Mouse (Mus musculus) liver, embryonic 14.5 days (tissue): ENCODE measurements around the gene Smim1. TPM values are rescaled to one million over a fixed set of nuclear protein-coding genes. Genes with fewer than 3 reads are reported as not detected.

ENCODE experiments used
- ATAC-seq: fragments of 200-750 bp; cut with Nextera tagmentation; 2 replicates; pipeline ENCODE4 v1.8.0; 2017; ENCODE audit warnings: moderate number of reproducible peaks, mild to moderate bottlenecking, moderate library complexity; ENCODE audit not compliant: insufficient read depth
- DNase-seq, 3 experiments: peaks; one replicate each; pipeline ENCODE4 v3.0.0-alpha.2; 2012 to 2013; ENCODE audit warnings: low read depth in 3 of 3, low spot score in 3 of 3
- H3K27ac ChIP-seq: fragments of 300-500 bp; sonication (generic); 2 replicates; pipeline ENCODE4 v1.5.1; 2014; ENCODE audit warnings: moderate library complexity, mild to moderate bottlenecking, control low read depth, inconsistent platforms
- H3K27me3 ChIP-seq: fragments of 300-500 bp; sonication (generic); 2 replicates; pipeline ENCODE4 v1.6.1; 2014; ENCODE audit warnings: mild to moderate bottlenecking, low read length, moderate library complexity; ENCODE audit not compliant: control insufficient read depth, insufficient read depth
- H3K36me3 ChIP-seq: fragments of 300-500 bp; sonication (generic); replicated peaks from 2 replicates; pipeline ENCODE4 v1.6.1; 2014; ENCODE audit warnings: low read depth; ENCODE audit not compliant: control insufficient read depth, insufficient read depth
- H3K4me1 ChIP-seq, 2 experiments: fragments of 200-500 bp in 1 of 2; fragments of 300-500 bp in 1 of 2; sonication (generic) in 1 of 2; replicated peaks; 2 replicates each; pipeline ENCODE4 v1.6.1; 2012 to 2014; ENCODE audit warnings: antibody characterized with exemption in 1 of 2, inconsistent platforms in 1 of 2, low read length in 1 of 2; ENCODE audit not compliant: control insufficient read depth in 2 of 2, insufficient read depth in 2 of 2
- H3K4me2 ChIP-seq: fragments of 300-500 bp; sonication (generic); 2 replicates; pipeline ENCODE4 v1.6.1; 2014; ENCODE audit warnings: low read depth, mild to moderate bottlenecking, control low read depth, moderate library complexity
- H3K4me3 ChIP-seq, 2 experiments: fragments of 200-500 bp in 1 of 2; fragments of 300-500 bp in 1 of 2; sonication (generic) in 1 of 2; 2 replicates each; pipeline ENCODE4 v1.5.1; 2012 to 2014; ENCODE audit warnings: low read depth in 2 of 2, low read length in 2 of 2, mild to moderate bottlenecking in 2 of 2, control low read depth in 1 of 2, inconsistent platforms in 1 of 2, moderate library complexity in 1 of 2; ENCODE audit not compliant: insufficient read depth in 1 of 2
- H3K9ac ChIP-seq: fragments of 300-500 bp; sonication (generic); replicated peaks from 2 replicates; pipeline ENCODE4 v1.6.1; 2014; ENCODE audit warnings: mild to moderate bottlenecking, control low read depth, moderate library complexity
- H3K9me3 ChIP-seq: fragments of 300-500 bp; sonication (generic); 2 replicates; pipeline ENCODE4 v1.6.1; 2016; ENCODE audit warnings: low read length, mixed read lengths; ENCODE audit not compliant: control insufficient read depth
- CTCF ChIP-seq: IDR thresholded peaks from 2 replicates; pipeline ENCODE4 v1.5.1; 2016; ENCODE audit warnings: antibody characterized with exemption, low read depth, control low read depth
- EP300 ChIP-seq: IDR thresholded peaks from 2 replicates; pipeline ENCODE4 v1.6.1; 2016; ENCODE audit warnings: antibody characterized with exemption, low read depth
- WGBS: fragments of 180-500 bp; shearing (Covaris S2); extraction: QIAGEN DNeasy Blood & Tissue Kit; methylation state at CpG from one replicate; pipeline ENCODE4 v1.1.7; 2014; ENCODE audit not compliant: insufficient replicate concordance; 5-methylcytosine and 5-hydroxymethylcytosine counted together
- polyA plus RNA-seq, 2 experiments: library from polyadenylated mRNA; depleted of rRNA in 1 of 2; stranded (reverse) in 1 of 2; unstranded in 1 of 2; fragments of >200 nt; fragmentation: Nextera tagmentation in 1 of 2; extraction: Ambion mirVana in 1 of 2; gene quantifications; 2 replicates each; pipeline versions ENCODE4 v1.2.1 to v1.2.3; 2012 to 2014

Smim1 gene
- polyA plus RNA-seq, 2 experiments: 224 to 446 TPM

- no peak for DNase-seq
- no peak for TF ChIP-seq EP300
- no peak for TF ChIP-seq CTCF
- no peak overlapping the region for H3K27ac ChIP-seq
- 70% methylated on average over 5 of the region's 5 CpGs for WGBS
- H3K9ac ChIP-seq: no peak overlapping the region
- no peak for ATAC-seq
- H3K4me1 ChIP-seq: no peaks in the 10 kb centered on the region
- H3K27me3 ChIP-seq: no peaks in the 10 kb centered on the region
- no peaks in the 10 kb centered on the region for H3K9me3 ChIP-seq
- H3K36me3 ChIP-seq: no peaks in the 10 kb centered on the region
- no peak overlapping the region for H3K4me3 ChIP-seq
- H3K4me2 ChIP-seq: no peak overlapping the region
Measured at GRCm38 (mm10) chr4:154005488-154005887, 20.5 kb downstream of the Smim1 start.

GRCm38 (mm10) chr4:153993505-153993904 is 32.5 kb downstream of the Smim1 start:
- Histone ChIP-seq H3K9ac (no peak overlapping the region), H3K4me2 (no peak overlapping the region), H3K4me1 (no peaks in the 10 kb centered on the region), H3K27ac (no peak overlapping the region), H3K36me3 (peaks cover 19% of the 10 kb centered on the region), H3K9me3 (no peaks in the 10 kb centered on the region), H3K27me3 (no peaks in the 10 kb centered on the region), H3K4me3 (no peak overlapping the region)
- no peak for TF ChIP-seq EP300
- no peak for TF ChIP-seq CTCF
- ATAC-seq (no peak), DNase-seq (no peak)
- WGBS: 76% methylated on average over 8 of the region's 8 CpGs

GRCm38 (mm10) chr4:153992715-153993114 is 33.3 kb downstream of the Smim1 start:
- 79% methylated on average over 10 of the region's 10 CpGs for WGBS
- Histone ChIP-seq H3K4me2 (no peak overlapping the region), H3K9me3 (no peaks in the 10 kb centered on the region)

DNA sequence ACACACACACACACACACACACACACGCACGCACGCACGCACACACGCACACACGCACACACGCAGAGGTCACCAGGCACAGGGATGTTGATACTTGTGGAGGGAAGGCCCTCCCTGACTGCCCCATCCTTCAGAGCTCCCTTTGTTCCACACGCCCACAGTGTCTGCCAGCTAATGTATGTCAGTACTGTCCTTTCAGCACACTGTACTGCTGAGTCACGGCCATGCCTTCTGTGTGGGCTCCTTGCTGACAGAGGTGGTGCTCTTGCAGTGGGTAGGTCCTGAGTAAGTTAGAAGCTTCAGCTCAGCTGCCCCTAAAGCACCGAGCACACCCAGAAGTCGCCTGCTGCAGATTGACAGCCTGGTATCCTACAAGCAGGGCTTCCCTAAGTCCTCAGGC is 45.6 kb downstream of the Smim1 start:
- 88% methylated on average over 11 of the region's 11 CpGs for WGBS
- peaks cover 9 to 11% of the 10 kb centered on the region in 2 experiments; a peak in 3 of 4 replicates for H3K4me1 ChIP-seq
- no peak overlapping the region for H3K4me3 ChIP-seq
- no peak overlapping the region for H3K9ac ChIP-seq
- TF ChIP-seq EP300 (no peak), CTCF (no peak)
- peaks cover 15% of the 10 kb centered on the region; the same call in 1 of the 2 replicates for H3K36me3 ChIP-seq
- no peak overlapping the region for H3K4me2 ChIP-seq
- no peaks in the 10 kb centered on the region for H3K9me3 ChIP-seq
- ATAC-seq (no peak), DNase-seq (no peak)
- no peaks in the 10 kb centered on the region for H3K27me3 ChIP-seq
- no peak overlapping the region for H3K27ac ChIP-seq

More at GRCm38 (mm10) chr4:153992715-153993114, 33.3 kb downstream of the Smim1 start:
- ATAC-seq (no peak), DNase-seq (no peak)
- Histone ChIP-seq H3K9ac (no peak overlapping the region), H3K27ac (no peak overlapping the region), H3K36me3 (peaks cover 27% of the 10 kb centered on the region), H3K4me1 (no peaks in the 10 kb centered on the region), H3K4me3 (no peak overlapping the region), H3K27me3 (no peaks in the 10 kb centered on the region)
- TF ChIP-seq EP300: no peak

DNA sequence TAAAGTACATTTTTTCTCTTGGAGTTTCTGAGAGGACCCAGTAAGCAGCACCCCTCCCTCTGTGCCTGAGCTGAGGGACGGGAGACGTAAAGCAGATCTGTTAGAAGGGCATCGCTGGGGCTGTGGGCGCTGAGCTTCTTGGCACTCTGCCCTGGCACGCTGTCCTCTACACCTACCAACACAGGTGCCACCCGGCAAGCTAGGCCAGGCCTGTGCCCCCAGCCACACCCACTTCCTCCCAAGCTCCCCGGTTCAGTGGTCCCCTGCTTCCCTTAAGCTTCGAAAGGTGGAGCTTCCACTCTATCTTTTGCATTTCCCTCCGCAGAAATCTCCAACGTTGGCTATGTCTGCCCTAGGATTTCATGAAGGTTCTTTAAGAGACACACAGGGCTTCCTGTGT is 46.8 kb downstream of the Smim1 start:
- Histone ChIP-seq H3K4me3 (no peak overlapping the region), H3K36me3 (peaks cover 11% of the 10 kb centered on the region; the same call in 1 of the 2 replicates), H3K9me3 (no peaks in the 10 kb centered on the region), H3K4me1 (peaks cover 9 to 11% of the 10 kb centered on the region in 2 experiments; a peak in 3 of 4 replicates), H3K27ac (no peak overlapping the region), H3K9ac (no peak overlapping the region), H3K4me2 (no peak overlapping the region), H3K27me3 (no peaks in the 10 kb centered on the region)
- WGBS: 71% methylated on average over 10 of the region's 10 CpGs
- no peak for TF ChIP-seq CTCF
- TF ChIP-seq EP300: no peak
- DNase-seq: no peak
- no peak for ATAC-seq
